Mouse (Mus musculus): ENCODE measurements around the gene Fam234b.

Gene Fam234b

DNA sequence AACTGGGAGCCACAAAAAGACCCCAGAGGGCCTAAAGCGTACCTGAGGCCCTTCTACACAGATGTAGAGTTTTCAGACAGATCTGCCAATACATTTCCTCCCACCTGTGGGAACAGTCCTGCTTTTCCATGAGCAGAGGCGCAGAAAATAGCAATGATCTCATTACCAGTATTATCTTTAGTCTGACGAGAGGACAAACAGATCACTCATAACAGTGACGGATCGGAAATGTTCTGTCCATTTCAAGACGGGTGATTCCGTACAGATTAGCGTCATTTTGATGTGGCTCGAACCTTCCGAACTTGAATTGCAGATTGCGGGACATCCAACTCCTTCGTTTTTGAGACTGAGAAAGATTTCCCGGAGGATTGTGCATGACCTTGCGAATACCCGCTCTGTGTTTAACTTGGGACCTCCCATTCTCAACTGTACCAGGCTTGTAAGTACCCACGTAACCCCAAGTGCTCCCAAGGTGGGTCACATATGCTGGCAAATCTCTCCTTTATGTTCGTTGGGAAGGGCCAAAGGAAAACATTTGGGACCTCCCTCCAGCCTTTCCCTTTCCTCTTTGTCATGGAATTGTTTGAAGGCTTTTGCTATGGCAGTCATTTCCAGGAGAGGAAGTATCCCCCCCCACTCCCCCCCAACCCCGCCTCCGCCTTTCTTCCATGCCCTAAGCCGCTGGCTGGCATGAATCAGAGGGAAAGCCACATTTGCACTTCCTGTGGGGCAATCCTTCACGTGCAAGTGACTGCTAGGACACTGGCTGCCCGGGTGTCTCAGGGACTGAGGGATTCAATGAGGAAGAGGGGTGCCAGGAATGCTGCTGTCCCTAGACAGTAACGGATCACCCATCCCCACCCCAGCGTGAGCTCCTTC, 54.3 kb downstream of the Fam234b start:
- in situ Hi-C loops (cut with MboI; ENCODE audit: unreplicated experiment in 2 of 2): loop anchor here (5.0 kb wide), 1 partner anchor 125 kb away; no protein-coding TSS in a partner anchor

DNA sequence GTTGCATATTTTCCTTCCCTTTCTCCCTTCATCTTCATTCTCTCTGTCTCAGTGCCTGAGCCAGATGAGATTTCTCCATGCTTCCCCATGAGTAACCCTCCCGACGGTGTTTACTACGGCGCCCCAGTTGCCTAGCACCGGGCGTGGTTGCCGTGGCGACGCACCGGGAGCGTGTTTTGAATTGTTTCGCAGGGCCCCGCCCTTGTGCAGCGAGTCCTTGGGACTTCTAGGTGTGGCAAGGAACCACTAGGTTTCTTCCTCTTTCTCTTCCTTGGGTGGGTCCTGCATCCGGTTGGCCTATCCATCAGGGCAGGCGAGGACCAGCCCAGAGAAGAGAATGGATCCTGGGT, 54.9 kb downstream of the Fam234b start:
- in situ Hi-C loops (cut with MboI; ENCODE audit: unreplicated experiment in 2 of 2): loop anchor here (5.0 kb wide), 1 partner anchor 125 kb away; no protein-coding TSS in a partner anchor

GRCm38 (mm10) chr6:135254153-135254552, 56.4 kb downstream of the Fam234b start, which contains the start of gene Gsg1:
Gene Gsg1, minus strand, starts transcription at chr6:135254351.
- in situ Hi-C loops (cut with MboI; ENCODE audit: unreplicated experiment in 2 of 2): loop anchor here (5.0 kb wide), 1 partner anchor 123 kb away; no protein-coding TSS in a partner anchor

- in situ Hi-C loops (cut with MboI; ENCODE audit: unreplicated experiment in 2 of 2): no loop called here
Measured at GRCm38 (mm10) chr6:135260435-135260834, 62.7 kb downstream of the Fam234b start.

GRCm38 (mm10) chr6:135261124-135261523, 63.3 kb downstream of the Fam234b start:
- in situ Hi-C loops (cut with MboI; ENCODE audit: unreplicated experiment in 2 of 2): no loop called here

DNA sequence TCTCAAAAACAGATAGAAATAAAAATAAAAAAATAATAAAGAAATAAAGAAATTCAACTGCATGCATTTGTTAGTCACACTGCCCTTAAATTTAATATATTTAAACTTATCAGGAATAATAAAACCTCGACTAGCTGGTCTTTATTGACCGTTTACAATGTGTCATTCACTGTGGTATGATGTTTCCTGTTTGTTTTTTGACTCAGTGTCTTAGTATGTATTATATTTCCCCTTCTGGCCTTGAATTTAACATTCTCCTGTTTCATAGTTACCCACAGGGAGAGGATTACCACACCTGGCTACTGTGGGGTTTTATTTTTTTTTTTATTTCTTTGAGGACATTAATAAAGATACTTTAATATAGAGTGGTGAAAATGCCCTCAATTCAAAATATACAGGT, 64.8 kb downstream of the Fam234b start:
- in situ Hi-C loops (cut with MboI; ENCODE audit: unreplicated experiment in 2 of 2): no loop called here

DNA sequence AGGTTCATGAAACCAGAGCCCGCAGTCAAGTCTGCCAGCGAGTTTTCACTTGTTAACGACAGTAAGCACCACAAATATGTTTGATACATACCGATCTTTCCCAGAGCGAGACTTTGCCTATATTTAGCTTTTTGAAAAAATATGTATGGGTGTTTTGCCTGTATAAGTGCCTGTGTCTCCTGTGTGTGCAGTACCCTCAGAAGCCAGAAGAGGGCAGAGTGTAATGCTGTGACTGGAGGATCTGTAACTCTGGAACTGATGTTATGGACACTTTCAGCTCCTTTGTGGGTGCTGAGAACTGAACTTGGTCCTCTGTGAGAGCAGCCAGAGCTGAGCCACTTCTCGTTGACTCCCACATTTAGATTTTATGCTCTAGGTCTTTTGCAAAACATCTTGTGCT, 66.4 kb downstream of the Fam234b start:
- in situ Hi-C loops (cut with MboI; ENCODE audit: unreplicated experiment in 2 of 2): no loop called here

DNA sequence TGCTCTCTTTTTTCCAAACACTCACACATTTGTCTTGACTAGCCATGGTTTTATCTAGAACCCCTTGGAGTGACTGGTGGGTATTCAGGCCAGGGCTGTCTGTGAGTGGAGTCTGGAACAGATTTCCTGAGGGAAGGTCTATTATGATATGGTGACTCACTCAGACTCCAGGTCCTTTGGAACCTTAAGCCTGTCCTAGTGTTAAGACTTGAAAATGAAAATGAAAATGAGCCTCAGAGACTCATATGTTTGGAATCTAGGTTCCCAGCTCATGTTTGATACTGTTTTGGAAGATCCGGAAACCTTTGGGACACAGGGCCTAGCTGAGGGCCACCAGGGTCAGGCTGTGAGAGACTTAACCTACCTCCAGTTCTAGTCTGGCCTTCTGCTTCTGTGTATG, 68.3 kb downstream of the Fam234b start:
- in situ Hi-C loops (cut with MboI; ENCODE audit: unreplicated experiment in 2 of 2): no loop called here

- in situ Hi-C loops (cut with MboI; ENCODE audit: unreplicated experiment in 2 of 2): no loop called here
Measured at GRCm38 (mm10) chr6:135267221-135267620, 69.4 kb downstream of the Fam234b start.

DNA sequence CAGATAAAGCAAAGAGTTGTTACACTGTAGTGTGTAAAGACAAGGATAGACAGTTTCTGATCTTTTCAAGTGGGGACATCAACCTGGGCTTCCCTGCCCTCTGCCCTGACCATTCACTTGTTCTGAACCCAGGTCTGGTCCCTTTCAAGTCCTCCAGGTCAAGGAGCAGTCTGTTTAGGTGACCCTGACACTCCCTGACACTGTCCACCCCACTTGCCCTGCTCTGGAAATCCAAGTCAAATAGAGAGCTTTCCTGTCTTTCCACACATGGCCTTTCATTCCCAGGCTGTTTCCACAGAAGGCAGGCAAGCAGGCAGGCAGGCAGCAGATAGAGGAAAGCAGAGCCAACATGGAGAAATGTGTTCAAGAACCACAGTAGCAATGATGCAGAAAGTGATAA, 70.6 kb downstream of the Fam234b start:
- in situ Hi-C loops (cut with MboI; ENCODE audit: unreplicated experiment in 2 of 2): no loop called here

DNA sequence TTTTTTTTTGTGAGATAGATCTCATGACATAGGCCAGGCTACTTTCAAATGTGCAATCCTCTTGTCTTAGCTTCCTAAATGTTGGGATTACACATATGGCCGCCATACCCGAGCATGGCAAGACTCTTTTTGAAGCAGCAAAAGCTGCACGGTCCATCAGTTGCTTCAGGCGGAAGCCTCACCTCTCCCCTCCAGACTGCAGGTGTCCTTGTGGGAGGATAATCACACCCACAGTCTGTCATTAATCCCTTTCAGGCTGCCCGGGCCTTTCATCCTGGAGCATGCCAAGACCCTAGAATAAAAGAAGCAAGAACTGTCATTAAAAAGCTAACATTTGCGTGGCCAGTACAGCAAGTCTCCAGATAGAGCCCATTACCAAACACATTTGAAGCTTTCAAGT, 71.8 kb downstream of the Fam234b start:
- in situ Hi-C loops (cut with MboI; ENCODE audit: unreplicated experiment in 2 of 2): loop anchor here in 1 of 2 experiments (5.0 kb wide), 1 partner anchor 58 kb away; no protein-coding TSS in a partner anchor

DNA sequence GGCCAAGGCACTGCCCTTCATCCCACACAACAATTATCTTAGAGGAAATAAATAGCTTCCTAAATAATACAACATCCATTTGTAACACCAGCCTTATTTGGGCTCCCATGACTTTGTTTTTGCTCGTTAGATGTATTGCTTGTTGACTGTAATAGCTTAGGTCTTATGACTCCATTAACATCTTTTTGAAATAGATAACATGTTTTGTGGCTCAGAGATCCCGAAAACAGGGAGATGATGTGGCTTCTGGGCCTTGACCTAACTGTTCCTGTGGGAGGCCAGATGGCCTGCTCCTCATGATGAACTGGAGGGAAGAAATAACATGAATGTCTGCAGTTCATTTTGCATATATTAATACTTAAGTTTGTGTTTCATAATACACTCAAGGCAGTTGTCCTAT, 74.0 kb downstream of the Fam234b start:
- in situ Hi-C loops (cut with MboI; ENCODE audit: unreplicated experiment in 2 of 2): loop anchor here in 1 of 2 experiments (5.0 kb wide), 1 partner anchor 56 kb away; no protein-coding TSS in a partner anchor

- in situ Hi-C loops (cut with MboI; ENCODE audit: unreplicated experiment in 2 of 2): loop anchor here in 1 of 2 experiments (5.0 kb wide), 1 partner anchor 54 kb away; no protein-coding TSS in a partner anchor
Measured at GRCm38 (mm10) chr6:135273066-135273465, 75.3 kb downstream of the Fam234b start.

DNA sequence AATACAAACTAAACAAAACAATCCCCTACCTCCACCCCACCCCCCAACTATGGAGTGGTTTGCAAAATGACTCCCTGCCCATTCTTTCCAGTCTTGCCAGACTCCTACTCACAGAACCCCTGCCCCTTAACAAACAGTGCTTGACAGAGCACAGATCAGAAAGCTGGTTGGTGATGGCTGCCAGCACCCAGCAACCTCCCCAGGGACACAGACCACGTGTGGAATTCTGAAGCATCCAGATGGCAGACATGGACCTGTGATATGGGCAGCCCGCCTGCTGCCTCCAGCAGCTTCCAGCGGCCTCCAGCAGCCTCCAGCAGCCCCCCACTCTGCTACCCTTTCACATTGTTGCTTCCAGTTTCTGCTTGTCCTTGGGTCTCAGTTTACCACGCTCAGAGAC, 77.5 kb downstream of the Fam234b start:
- in situ Hi-C loops (cut with MboI; ENCODE audit: unreplicated experiment in 2 of 2): loop anchor here in 1 of 2 experiments (5.0 kb wide), 1 partner anchor 42 kb away; no protein-coding TSS in a partner anchor

DNA sequence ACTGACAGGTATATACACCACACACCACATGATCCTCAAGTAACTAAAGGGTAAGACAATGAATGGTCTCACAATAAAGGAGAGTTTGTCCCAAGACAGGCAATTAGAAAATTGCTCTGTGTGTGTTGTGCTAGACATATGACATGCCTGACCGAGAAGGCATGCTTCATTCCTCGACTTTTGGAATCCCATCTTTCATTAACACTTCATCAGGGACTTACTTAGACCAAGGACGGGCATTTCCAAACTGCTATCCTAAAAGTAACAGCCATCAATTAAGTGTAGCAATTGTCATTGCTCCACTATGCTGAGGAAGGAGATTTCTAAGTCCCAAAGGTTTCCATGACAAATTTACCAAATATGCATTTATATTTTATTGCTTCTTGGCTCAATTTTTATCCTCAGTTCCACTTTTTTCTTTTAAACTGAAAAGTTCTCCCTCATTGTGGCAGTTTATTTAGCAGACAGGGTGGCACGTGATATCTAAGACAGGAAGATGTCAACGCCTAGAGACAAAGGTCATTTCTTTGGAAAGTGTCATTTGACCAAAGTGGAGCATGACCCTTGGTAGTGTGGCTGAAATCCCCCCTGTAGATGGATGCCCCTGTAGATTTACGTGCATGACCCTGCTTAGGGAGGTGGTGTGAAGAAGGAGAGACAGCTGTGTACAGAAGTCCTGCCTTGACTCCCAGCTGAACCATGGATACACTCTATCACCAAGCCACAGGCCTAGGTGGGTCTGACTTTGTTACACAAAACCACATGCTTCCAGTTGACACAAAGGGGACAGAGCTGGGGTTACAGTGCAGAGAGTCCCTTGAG, 78.9 kb downstream of the Fam234b start:
- in situ Hi-C loops (cut with MboI; ENCODE audit: unreplicated experiment in 2 of 2): loop anchor here in 1 of 2 experiments (5.0 kb wide), 1 partner anchor 41 kb away; no protein-coding TSS in a partner anchor

DNA sequence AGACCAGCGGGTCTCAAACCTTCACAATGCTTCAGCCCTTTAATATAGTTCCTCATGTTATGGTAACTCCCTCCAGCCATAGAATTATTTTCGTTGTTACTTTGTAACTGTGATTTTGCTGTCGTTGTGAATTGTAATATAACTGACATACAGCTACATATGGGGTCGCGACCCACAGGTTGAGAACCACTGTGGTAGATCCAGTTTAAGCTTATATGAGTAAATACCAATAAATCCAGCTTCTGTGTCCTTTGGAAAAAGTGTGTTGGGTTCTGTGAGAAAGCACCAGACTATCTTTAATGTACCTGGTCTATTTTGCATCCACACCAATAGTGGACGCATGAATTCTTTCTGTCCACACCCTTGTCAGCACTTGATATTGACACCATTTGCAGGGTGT, 80.5 kb downstream of the Fam234b start:
- in situ Hi-C loops (cut with MboI; ENCODE audit: unreplicated experiment in 2 of 2): loop anchor here in 1 of 2 experiments (5.0 kb wide), 1 partner anchor 39 kb away; no protein-coding TSS in a partner anchor

- in situ Hi-C loops (cut with MboI; ENCODE audit: unreplicated experiment in 2 of 2): loop anchor here in 1 of 2 experiments (5.0 kb wide), 1 partner anchor 38 kb away; no protein-coding TSS in a partner anchor
Measured at GRCm38 (mm10) chr6:135279286-135279685, 81.5 kb downstream of the Fam234b start.

DNA sequence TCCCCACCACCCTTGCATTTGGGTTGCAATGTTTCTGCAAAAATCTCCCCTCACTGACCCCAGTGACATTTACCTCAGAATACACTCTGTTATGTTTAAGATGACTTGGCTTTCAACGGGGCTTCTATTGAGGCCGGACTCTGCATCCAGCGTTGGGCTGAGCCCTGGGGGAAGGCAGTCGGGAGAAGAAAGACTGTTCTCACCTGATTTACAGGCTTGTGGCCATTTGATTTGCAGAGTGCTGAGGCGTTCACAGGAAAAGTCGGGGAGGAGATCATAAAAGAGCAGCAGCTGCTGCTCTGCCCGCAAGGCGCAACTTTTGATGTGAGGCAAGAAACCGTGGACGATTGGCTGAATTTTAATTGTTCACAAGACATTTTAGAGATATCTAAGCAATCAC, 82.1 kb downstream of the Fam234b start:
- in situ Hi-C loops (cut with MboI; ENCODE audit: unreplicated experiment in 2 of 2): loop anchor here in 1 of 2 experiments (5.0 kb wide), 1 partner anchor 37 kb away; no protein-coding TSS in a partner anchor

- in situ Hi-C loops (cut with MboI; ENCODE audit: unreplicated experiment in 2 of 2): no loop called here
Measured at GRCm38 (mm10) chr6:135292391-135292790, 94.6 kb downstream of the Fam234b start.

- in situ Hi-C loops (cut with MboI; ENCODE audit: unreplicated experiment in 2 of 2): no loop called here
Measured at GRCm38 (mm10) chr6:135294150-135294549, 96.4 kb downstream of the Fam234b start.

All from v-Abl transformed pro-B cells (cell line).